Comparison of ENCODE assay signal across 27 mouse cellular contexts in genomic region chr1:185774202-185774601, GRCm38 (mm10).
DNase-seq lines count a peak whose midpoint lies in the region; ATAC-seq and TF ChIP-seq lines count a peak whose summit lies in the region.
"Had no signal": no experiment of that assay in that cellular context is flagged by ENCODE, and none has a peak within 500 bp of the region (broad histone marks: within the 10 kb centered on the region; RNA-seq: fewer than 3 reads in every experiment).

No protein-coding gene starts in this region.

- 25% methylated on average over 3 of the region's 3 CpGs for WGBS in neural tube, embryonic 13.5 days

- peak overlapping the region; percentile 54 for H3K27ac ChIP-seq in gastrocnemius, adult 2 months
- H3K27ac ChIP-seq in neural tube, embryonic 13.5 days (replicated peaks): 0 out of 2 replicates have a peak overlapping the region, but pooled peaks have one; percentile 19
- H3K27ac ChIP-seq in brown adipose tissue, adult 24 weeks (replicated peaks; ENCODE audit: low read depth, low read length): peak overlapping the region; percentile 19
- H3K27ac ChIP-seq: forebrain, embryonic 12.5 days; forebrain, embryonic 15.5 days; heart, adult 2 months; heart, embryonic 10.5 days; heart, embryonic 13.5 days; hindbrain, embryonic 14.5 days; hindbrain, postnatal 0 days had no signal

- intact Hi-C loops in gastrocnemius, adult 2 months (cut with DNase I): no loop called here

- H3K4me3 ChIP-seq in gastrocnemius, adult 2 months: no peak overlapping the region
- H3K4me3 ChIP-seq in neural tube, embryonic 13.5 days: no peak overlapping the region
- no peak overlapping the region for H3K4me3 ChIP-seq in brown adipose tissue, adult 24 weeks (ENCODE audit: insufficient read depth, low read depth, low read length)
- H3K4me3 ChIP-seq: forebrain, embryonic 12.5 days; forebrain, embryonic 15.5 days; heart, adult 2 months; heart, embryonic 10.5 days; heart, embryonic 13.5 days had no signal

- no peak for DNase-seq in gastrocnemius, adult 2 months
- DNase-seq in gastrocnemius, postnatal 25 days: no peak
- no peak for DNase-seq in neural tube, embryonic 10.5 days (ENCODE audit: extremely low spot score, low spot score)
- DNase-seq in cerebellum, adult 11 months: no peak
- DNase-seq in layer of hippocampus, adult 9-11 months: no peak
- DNase-seq: adrenal gland, postnatal 10 days; adrenal gland, postnatal 36 days; cerebellum, adult 11-12 months; cerebellum, adult 8-10 months; cerebellum, postnatal 36 days; embryo, embryonic 11 days; gastrocnemius, postnatal 36 days; heart, adult 2 months; heart, postnatal 14 days; heart, postnatal 4 days had no signal

- TF ChIP-seq CTCF in gastrocnemius, adult 2 months (IDR thresholded peaks at IDR 0.05): no peak

- H3K4me1 ChIP-seq in neural tube, embryonic 13.5 days (replicated peaks): peaks cover 23% of the 10 kb centered on the region
- peaks cover 11% of the 10 kb centered on the region for H3K4me1 ChIP-seq in brown adipose tissue, adult 24 weeks (ENCODE audit: control insufficient read depth, insufficient read depth, insufficient read length, low read length)
- H3K4me1 ChIP-seq: forebrain, embryonic 12.5 days; forebrain, embryonic 15.5 days; heart, embryonic 13.5 days had no signal

- H3K4me2 ChIP-seq in neural tube, embryonic 13.5 days: no peak overlapping the region
- H3K4me2 ChIP-seq: forebrain, embryonic 12.5 days; forebrain, embryonic 15.5 days; heart, embryonic 13.5 days; hindbrain, embryonic 14.5 days had no signal

- no peak overlapping the region for H3K9ac ChIP-seq in neural tube, embryonic 13.5 days
- H3K9ac ChIP-seq: forebrain, embryonic 12.5 days; forebrain, embryonic 15.5 days; heart, embryonic 13.5 days; hindbrain, embryonic 14.5 days had no signal

- no peaks in the 10 kb centered on the region for H3K9me3 ChIP-seq in neural tube, embryonic 13.5 days
- H3K9me3 ChIP-seq: forebrain, embryonic 12.5 days; forebrain, embryonic 15.5 days; heart, embryonic 10.5 days; heart, embryonic 13.5 days had no signal

- no peaks in the 10 kb centered on the region for H3K27me3 ChIP-seq in neural tube, embryonic 13.5 days
- H3K27me3 ChIP-seq: forebrain, embryonic 12.5 days; forebrain, embryonic 15.5 days; heart, embryonic 13.5 days had no signal

- H3K36me3 ChIP-seq in neural tube, embryonic 13.5 days: no peaks in the 10 kb centered on the region
- H3K36me3 ChIP-seq: forebrain, embryonic 12.5 days; forebrain, embryonic 15.5 days; heart, embryonic 10.5 days; heart, embryonic 13.5 days had no signal

- ATAC-seq in neural tube, embryonic 13.5 days (ENCODE audit: low read depth): no peak
- ATAC-seq: activated CD4-positive, CD25-positive, alpha-beta regulatory T cell, adult 4 months; CD4-positive, CD25-positive, alpha-beta regulatory T cell, adult 4 months; forebrain, embryonic 15.5 days; hindbrain, postnatal 0 days; inflammation-experienced regulatory T-cells, adult 6 months; intestine, embryonic 16.5 days had no signal
